Mouse (Mus musculus) liver (tissue): ENCODE results near the gene Txnl4b.

ENCODE experiments used
- DNase-seq: peaks from one replicate; pipeline ENCODE4 v3.0.0-alpha.2; 2020; ENCODE audit warnings: mixed read lengths

Txnl4b gene

DNA sequence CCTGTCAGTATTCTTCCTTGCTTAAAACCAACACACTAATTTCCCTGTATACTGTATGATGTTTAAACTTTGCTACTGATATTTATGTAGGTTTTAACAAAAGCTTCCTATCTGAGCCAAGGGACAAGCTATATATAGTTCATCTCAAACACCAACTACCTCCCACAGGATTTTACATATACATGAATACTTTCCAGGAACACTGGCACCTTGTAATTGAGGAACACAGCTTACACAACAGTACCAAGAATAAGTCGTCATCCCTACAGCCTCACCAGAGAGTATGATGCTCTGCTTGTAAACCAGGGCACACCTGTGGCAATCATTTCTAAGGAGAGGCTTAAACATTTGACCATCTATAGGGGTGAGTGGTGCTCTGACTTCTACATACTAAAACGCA is 41.0 kb downstream of the Txnl4b start:
- DNase-seq: no peak

DNA sequence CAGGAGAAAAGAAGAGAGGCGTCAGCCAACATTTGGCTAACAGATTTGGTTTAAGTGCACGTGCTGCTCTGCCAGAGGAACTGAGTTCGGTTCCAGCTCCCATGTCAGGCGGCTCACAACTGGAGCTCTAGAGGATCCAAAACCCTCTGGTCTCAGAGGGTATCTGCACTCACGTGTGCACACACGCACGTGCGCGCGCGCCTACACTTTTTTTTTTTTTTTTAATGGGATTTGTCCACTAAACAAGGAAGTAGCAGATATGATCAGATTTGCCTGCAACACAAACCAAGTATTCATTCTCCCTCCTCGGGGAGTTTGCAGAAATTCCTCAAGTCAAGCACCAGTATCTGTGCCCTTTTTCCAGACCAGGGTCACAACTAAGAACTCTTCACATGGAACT is 42.0 kb downstream of the Txnl4b start:
- DNase-seq: no peak

DNA sequence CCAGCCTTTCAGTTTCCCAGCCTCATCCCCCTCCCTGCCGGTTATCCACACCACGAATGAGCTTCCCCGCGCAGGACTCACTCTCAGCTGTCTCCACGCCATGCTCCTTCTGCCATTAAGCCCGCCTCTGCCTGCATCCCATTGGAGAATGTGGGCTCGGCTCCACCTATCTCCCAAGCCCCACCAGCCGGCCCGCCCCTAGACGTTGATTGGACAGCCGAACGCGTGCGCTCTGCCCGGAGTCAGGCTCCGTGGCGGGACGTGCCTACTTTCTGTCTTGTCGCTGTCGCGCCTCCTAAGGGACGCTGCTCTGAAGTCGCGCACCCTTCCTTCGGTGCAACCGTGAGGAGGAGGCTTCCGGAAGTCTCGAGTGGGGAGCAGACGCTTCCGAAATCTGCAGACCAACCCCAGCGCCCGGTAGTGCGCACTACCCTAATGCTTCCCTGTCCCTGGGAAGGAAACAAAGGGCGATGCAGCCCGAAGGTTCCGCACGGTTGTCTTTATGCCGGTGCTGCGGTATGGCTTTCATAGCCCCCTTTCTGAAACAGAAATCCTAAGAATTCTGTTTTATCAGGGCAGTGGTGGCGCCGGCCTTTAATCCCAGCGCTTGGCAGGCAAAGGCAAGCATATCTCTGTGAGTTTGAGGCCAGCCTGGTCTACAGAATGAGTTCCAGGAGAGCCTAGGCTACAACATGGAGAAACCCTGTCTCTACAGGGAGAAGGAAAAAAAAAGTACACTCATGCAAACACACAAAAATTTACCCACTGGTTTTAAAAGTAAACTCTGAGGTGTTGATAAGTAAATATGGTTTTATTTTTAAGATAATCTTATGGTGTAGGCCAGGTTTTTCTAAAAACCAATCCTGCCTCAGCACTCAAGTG is 42.8 kb downstream of the Txnl4b start, which contains the start of gene Dhodh:
Gene Dhodh, minus strand, starts transcription at position 403 of the 882 bp plus-strand sequence.
- DNase-seq: peak; percentile 97

DNA sequence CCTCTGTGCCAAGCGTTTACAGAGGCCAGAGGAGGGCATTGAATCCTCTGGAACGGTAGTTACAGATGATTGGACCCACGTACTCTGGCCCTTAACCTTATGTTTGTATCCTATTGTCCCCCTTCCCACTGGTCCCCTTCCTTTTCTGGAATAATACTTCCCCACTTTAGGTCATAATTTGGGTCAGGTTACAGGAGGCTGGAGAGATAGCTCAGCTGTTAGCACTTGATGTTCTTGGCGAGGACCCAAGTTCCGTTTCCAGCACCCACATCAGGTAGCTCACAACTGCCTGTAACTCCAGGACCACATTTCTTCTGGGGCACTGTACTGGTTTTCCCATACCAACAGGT is 43.4 kb downstream of the Txnl4b start:
- no peak for DNase-seq

DNA sequence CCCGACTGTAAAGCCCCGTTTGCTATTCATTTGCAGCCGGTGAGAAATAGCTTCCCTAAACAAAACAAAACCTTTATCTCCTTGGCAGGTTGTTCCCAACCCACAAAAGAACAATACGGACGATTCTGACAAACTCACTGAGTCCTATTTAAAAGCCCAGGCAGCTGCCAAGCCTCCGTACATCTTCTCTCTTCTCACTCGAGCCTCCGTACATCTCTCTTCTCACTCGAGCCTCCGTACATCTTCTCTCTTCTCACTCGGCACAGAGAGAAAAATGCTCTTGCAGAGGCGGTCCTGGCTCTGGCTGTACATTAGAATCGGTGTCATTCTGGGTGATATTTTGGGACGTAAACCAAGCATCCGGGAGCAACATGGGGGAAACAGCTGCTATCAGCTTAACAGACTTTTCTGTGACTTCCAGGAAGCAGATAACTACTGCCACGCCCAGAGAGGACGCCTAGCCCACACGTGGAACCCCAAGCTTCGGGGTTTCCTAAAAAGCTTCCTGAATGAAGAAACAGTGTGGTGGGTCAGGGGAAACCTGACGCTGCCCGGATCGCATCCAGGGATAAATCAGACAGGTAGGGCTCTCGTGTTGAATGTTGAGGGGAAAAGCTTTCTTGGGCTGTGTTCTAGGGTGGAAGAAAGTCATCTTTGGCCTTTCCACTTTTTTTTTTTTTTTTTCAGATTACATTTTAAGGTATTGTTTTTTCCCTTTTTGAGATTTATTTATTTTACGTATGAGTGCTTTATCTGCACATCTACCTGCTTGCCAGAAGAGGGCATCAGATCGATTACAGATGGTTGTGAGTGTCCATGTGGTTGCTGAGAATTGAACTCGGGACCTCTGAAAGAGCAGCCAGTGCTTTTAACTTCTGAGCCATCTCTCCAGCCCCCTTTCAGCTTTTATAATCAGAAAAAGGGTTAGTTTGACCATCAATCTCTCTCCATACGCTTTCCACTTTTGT is 48.8 kb downstream of the Txnl4b start, which contains the start of gene Pkd1l3:
Gene Pkd1l3, plus strand, starts transcription at position 275 of the 968 bp plus-strand sequence.
- DNase-seq: peak; percentile 63

DNA sequence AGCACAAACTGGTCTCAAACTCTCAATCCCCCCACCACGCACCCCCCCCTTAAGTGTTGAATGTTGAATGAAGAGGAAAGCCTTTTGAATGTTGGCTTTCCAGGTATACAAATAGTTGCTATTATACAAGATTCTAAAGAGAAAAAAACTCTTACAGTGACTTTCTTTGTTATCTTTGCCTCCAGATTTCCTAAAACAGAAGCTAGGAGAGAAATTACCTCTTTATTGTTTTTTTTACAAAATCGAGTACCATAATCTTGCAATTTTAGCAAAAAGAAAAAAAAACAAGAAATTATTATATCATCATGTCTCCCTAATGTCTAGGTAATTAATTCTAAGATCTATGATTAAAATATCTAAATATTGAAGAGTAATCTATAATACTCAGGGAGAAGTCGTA is 49.9 kb downstream of the Txnl4b start:
- no peak for DNase-seq
